Mouse (Mus musculus) testis, adult 2 months (tissue): ENCODE data around the gene Dhfr. TPM values are rescaled to one million over a fixed set of nuclear protein-coding genes. Genes with fewer than 3 reads are reported as not detected.

Experiments
- H3K27ac ChIP-seq: fragments of 200-500 bp; 2 replicates; pipeline ENCODE4 v1.5.1; 2012; ENCODE audit warnings: low read depth, low read length; ENCODE audit not compliant: control insufficient read depth, insufficient read depth
- H3K27me3 ChIP-seq: fragments of 200-500 bp; 2 replicates; pipeline ENCODE4 v1.6.1; 2012; ENCODE audit warnings: mild to moderate bottlenecking, low read length, moderate library complexity; ENCODE audit not compliant: control insufficient read depth, insufficient read depth
- H3K36me3 ChIP-seq: fragments of 200-500 bp; 2 replicates; pipeline ENCODE4 v1.6.1; 2012; ENCODE audit warnings: mild to moderate bottlenecking, low read length; ENCODE audit not compliant: control insufficient read depth, insufficient read depth
- H3K4me1 ChIP-seq: fragments of 200-500 bp; 2 replicates; pipeline ENCODE4 v1.6.1; 2012; ENCODE audit warnings: low read length; ENCODE audit not compliant: control insufficient read depth, insufficient read depth
- H3K4me3 ChIP-seq: fragments of 200-500 bp; 2 replicates; pipeline ENCODE4 v1.5.1; 2012; ENCODE audit warnings: low read depth, mild to moderate bottlenecking, low read length, moderate library complexity, mixed read lengths; ENCODE audit not compliant: control insufficient read depth
- CTCF ChIP-seq: fragments of 200-500 bp; IDR thresholded peaks from 2 replicates; pipeline ENCODE4 v1.5.1; 2012; ENCODE audit warnings: low read depth, mild to moderate bottlenecking, inconsistent platforms, low read length, moderate library complexity; ENCODE audit not compliant: control insufficient read depth, insufficient read depth, insufficient replicate concordance
- POLR2A ChIP-seq: fragments of 200-500 bp; IDR thresholded peaks from 2 replicates; pipeline ENCODE4 v1.6.1; 2012; ENCODE audit warnings: low read depth, mild to moderate bottlenecking, inconsistent platforms, low read length, moderate library complexity; ENCODE audit not compliant: control insufficient read depth
- polyA plus RNA-seq: library from polyadenylated mRNA; depleted of rRNA; stranded (reverse); fragments of >200 nt; gene quantifications from 2 replicates; pipeline ENCODE4 v1.2.3, GENCODE M21; 2012

Dhfr gene
- polyA plus RNA-seq, 1 experiment, result 0.77 TPM

- TF ChIP-seq CTCF (no peak), POLR2A (no peak)
- H3K36me3 ChIP-seq, result no peaks in the 10 kb centered on the region
- no peaks in the 10 kb centered on the region for H3K27me3 ChIP-seq
- H3K4me1 ChIP-seq, result no peaks in the 10 kb centered on the region
- no peak overlapping the region for H3K4me3 ChIP-seq
- no peak overlapping the region for H3K27ac ChIP-seq
Measured at GRCm38 (mm10) chr13:92387367-92387766, 32.8 kb downstream of the Dhfr start.

GRCm38 (mm10) chr13:92393047-92393661 is 38.6 kb downstream of the Dhfr start:
- TF ChIP-seq CTCF (no peak), POLR2A (no peak)
- Histone ChIP-seq H3K4me3 (no peak overlapping the region), H3K4me1 (no peaks in the 10 kb centered on the region), H3K27me3 (no peaks in the 10 kb centered on the region), H3K36me3 (no peaks in the 10 kb centered on the region), H3K27ac (no peak overlapping the region)

GRCm38 (mm10) chr13:92398491-92399384 is 44.2 kb downstream of the Dhfr start:
- TF ChIP-seq POLR2A (no peak), CTCF (no peak)
- no peaks in the 10 kb centered on the region for H3K27me3 ChIP-seq
- H3K4me1 ChIP-seq, result no peaks in the 10 kb centered on the region
- no peak overlapping the region for H3K4me3 ChIP-seq
- no peaks in the 10 kb centered on the region for H3K36me3 ChIP-seq
- no peak overlapping the region for H3K27ac ChIP-seq

GRCm38 (mm10) chr13:92402063-92402462 is 47.5 kb downstream of the Dhfr start:
- H3K36me3 ChIP-seq, result no peaks in the 10 kb centered on the region
- TF ChIP-seq CTCF (no peak), POLR2A (no peak)
- H3K27me3 ChIP-seq, result no peaks in the 10 kb centered on the region
- no peak overlapping the region for H3K27ac ChIP-seq
- H3K4me1 ChIP-seq, result no peaks in the 10 kb centered on the region
- no peak overlapping the region for H3K4me3 ChIP-seq

- TF ChIP-seq POLR2A (no peak), CTCF (no peak)
- H3K36me3 ChIP-seq, result no peaks in the 10 kb centered on the region
Measured at GRCm38 (mm10) chr13:92403496-92403895, 49.0 kb downstream of the Dhfr start.

GRCm38 (mm10) chr13:92410486-92410885 is 56.0 kb downstream of the Dhfr start:
- no peak for TF ChIP-seq CTCF
- TF ChIP-seq POLR2A, result no peak
- H3K27ac ChIP-seq, result no peak overlapping the region
- H3K36me3 ChIP-seq, result no peaks in the 10 kb centered on the region
- H3K4me3 ChIP-seq, result no peak overlapping the region
- H3K4me1 ChIP-seq, result no peaks in the 10 kb centered on the region; the same call in 1 of the 2 replicates
- no peaks in the 10 kb centered on the region for H3K27me3 ChIP-seq

More at GRCm38 (mm10) chr13:92403496-92403895, 49.0 kb downstream of the Dhfr start:
- no peaks in the 10 kb centered on the region for H3K27me3 ChIP-seq
- H3K4me3 ChIP-seq, result no peak overlapping the region
- no peak overlapping the region for H3K27ac ChIP-seq
- no peaks in the 10 kb centered on the region for H3K4me1 ChIP-seq

GRCm38 (mm10) chr13:92419630-92420029 is 65.1 kb downstream of the Dhfr start:
- Histone ChIP-seq H3K27ac (no peak overlapping the region), H3K36me3 (no peaks in the 10 kb centered on the region), H3K4me3 (no peak overlapping the region), H3K4me1 (no peaks in the 10 kb centered on the region), H3K27me3 (no peaks in the 10 kb centered on the region)
- TF ChIP-seq POLR2A, result no peak
